Mouse (Mus musculus) megakaryocyte, embryonic 14.5 days (primary cell): ENCODE measurements around the gene Tmem41a.

ENCODE experiments used
- FLI1 ChIP-seq: IDR thresholded peaks from 2 replicates; pipeline ENCODE4 v1.6.1; 2012; ENCODE audit warnings: low read length, inconsistent platforms, mixed read lengths
- GATA1 ChIP-seq: IDR thresholded peaks from 3 replicates; pipeline ENCODE4 v1.6.1; 2012; ENCODE audit warnings: mixed read lengths, low read length, inconsistent platforms, borderline replicate concordance

DNA sequence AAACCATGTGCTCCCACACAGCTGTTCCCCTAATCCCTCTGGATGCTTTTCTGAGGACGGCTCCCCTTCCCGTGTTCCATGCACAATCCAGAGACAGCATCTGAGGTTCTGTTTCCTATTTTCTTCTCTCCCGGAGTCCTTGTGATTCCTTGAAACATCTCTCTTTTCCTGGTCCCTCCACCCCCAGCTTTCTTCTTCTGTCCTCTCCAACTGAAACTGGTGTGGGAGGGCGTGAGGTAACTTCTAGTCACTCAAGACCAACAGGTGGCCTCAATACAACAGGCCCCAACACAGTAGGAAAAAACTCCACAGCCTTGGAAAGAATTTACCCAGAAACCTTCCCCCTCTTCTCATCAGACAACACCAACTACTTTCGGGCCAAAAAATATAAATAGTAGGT is 30.0 kb upstream of the Tmem41a start:
- TF ChIP-seq GATA1 (no peak), FLI1 (no peak)
